Mouse (Mus musculus) olfactory bulb, adult 2 months (tissue): ENCODE results near the gene Trim65.

ENCODE experiments used
- CTCF ChIP-seq: fragments of 200-500 bp; IDR thresholded peaks from 2 replicates; pipeline ENCODE4 v1.5.1; 2012; ENCODE audit warnings: low read depth, mild to moderate bottlenecking, low read length, moderate library complexity; ENCODE audit not compliant: insufficient read depth
- POLR2A ChIP-seq: fragments of 200-500 bp; IDR thresholded peaks from 2 replicates; pipeline ENCODE4 v1.6.1; 2012; ENCODE audit warnings: mild to moderate bottlenecking, low read depth, low read length, moderate library complexity; ENCODE audit not compliant: insufficient read depth

DNA sequence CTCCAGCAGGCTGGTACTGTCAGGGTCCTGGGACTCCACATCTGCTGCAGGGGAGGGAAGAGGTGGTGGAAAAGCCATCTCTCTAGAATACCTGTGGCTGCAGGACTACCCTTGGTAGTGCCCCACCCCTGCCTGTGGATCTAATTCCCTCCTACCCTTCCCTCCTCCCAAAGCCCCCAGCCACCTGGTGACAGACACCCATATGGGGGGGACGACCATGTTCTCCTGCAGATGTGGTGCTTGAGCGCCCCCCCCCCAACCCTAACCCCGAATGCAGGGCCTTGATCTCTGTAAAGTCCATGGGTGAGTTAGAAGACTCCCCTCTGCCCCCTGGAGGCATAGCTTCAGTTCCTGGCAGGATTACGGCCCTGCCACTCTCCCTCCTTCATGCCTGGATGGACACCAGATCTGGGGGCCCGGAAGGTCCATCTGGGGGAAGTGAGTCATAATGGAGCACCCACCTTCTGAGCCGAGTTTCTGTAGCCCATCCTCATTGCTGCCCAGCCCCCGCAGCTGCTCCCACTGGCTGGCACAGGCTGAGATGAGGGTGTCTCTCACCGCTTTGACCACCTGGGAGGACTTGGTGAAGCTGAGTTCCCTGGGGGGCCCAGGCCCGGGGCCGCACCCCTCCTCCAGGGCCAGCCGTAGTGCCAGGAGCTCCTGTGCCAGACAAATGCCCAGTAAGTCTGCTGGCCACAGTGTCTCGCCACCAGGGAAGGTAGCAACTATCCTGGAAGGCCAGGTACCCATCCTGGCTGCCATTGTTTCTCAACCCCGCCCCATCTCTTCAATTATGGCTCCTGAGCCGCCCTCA is 23.8 kb downstream of the Trim65 start:
- TF ChIP-seq CTCF = no peak
- no peak for TF ChIP-seq POLR2A
